Mouse (Mus musculus) right cerebral cortex, postnatal 14 days (tissue): ENCODE results near the gene Rpl22l1.
"Not testable (repeated sequence)": the region's sequence is repeated elsewhere in the genome, so short reads cannot be mapped to it uniquely, and the experiment has no call there.

Experiments
- DNase-seq: peaks from one replicate; pipeline ENCODE4 v3.0.0; 2022

The Rpl22l1 gene

GRCm38 (mm10) chr3:28841886-28842649, 36.8 kb downstream of the Rpl22l1 start:
- DNase-seq, result no peak

GRCm38 (mm10) chr3:28843231-28843630, 38.0 kb downstream of the Rpl22l1 start:
- DNase-seq, result no peak

- no peak for DNase-seq
Observed at GRCm38 (mm10) chr3:28847115-28847514, 41.9 kb downstream of the Rpl22l1 start.

- DNase-seq, result not testable (repeated sequence)
Observed at GRCm38 (mm10) chr3:28852174-28852573, 46.9 kb downstream of the Rpl22l1 start.
